Mouse (Mus musculus): ENCODE results near the gene Tnfsf13.

Tnfsf13 gene

DNA sequence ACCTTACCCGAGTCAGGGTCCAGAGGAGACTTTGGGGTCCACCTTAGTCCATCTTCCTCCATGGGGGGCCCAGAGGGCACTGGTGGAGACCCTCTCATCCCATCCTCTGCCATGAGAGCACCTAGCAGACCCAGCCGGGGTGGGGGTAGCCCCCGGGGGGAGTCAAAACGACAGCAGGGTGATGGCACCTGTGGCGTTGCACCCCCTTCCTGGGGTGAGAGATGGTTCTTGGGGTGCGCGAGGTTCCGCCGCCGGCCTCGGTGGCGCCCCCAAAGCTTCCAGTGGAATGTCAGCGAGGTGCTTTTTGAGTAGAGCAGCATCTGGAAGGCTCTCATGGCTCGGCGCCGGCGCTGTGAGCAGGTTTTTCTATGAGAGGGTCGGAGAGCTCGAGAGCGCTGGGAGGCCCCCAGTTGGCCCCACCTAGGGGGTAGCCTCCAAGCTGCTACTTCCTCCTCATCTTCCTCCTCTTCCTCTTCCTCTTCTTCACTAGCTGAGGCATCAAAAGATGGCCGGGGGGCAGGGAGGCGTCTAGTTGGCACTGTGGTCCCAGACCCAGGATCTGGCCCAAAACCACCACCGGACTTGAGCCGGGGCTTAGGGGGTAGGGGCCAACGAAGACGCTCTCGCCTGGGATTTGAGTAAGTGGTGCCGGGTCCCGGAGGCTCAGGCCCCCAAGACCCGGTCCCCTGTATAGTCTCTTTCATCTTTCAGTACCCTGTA is 5.3 kb downstream of the Tnfsf13 start:
- DNase-seq (ENCODE audit: low spot score), result no peak

GRCm38 (mm10) chr11:69679144-69679543 is 6.4 kb downstream of the Tnfsf13 start:
- no peak for DNase-seq (ENCODE audit: low spot score)

DNA sequence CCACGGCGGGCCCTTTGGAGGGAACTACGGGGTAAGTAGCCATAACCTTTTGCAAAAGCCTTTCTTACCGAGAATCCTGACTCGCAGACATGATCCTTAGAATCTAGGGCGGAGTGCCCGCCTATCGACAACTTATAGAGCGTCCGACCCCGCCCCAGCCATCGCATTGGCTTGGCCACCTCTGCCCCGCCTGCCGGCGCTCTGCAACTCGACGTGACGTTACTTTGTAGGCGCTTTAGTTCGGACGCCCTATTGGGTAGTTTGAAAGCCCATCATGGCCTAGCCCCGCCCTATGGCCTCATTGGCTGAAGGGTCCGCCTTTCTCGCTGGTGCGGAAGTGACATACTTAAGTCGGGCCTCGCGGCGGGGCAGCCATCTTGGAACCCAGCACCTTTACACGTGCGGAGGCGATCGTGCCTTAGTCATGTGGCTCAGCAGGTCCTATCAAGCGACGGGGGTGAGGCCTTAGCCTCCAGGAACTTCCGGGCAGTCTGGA is 13.3 kb downstream of the Tnfsf13 start, which contains the start of gene Eif4a1:
Eif4a1 (minus strand) TSS at position 213 of the 496 bp plus-strand sequence.
- DNase-seq (ENCODE audit: low spot score), result peak; percentile 99

GRCm38 (mm10) chr11:69671726-69672124 is 13.9 kb downstream of the Tnfsf13 start:
- DNase-seq (ENCODE audit: low spot score), result no peak

GRCm38 (mm10) chr11:69670786-69671725 is 14.5 kb downstream of the Tnfsf13 start:
- peak; percentile 92 for DNase-seq (ENCODE audit: low spot score)

GRCm38 (mm10) chr11:69666665-69667005 is 18.9 kb downstream of the Tnfsf13 start:
- DNase-seq (ENCODE audit: low spot score), result no peak

- no peak for DNase-seq (ENCODE audit: low spot score)
These were observed 19.5 kb downstream of the Tnfsf13 start, which contains the start of gene Cd68 for GRCm38 (mm10) chr11:69665961-69666664. Cd68 (minus strand) TSS chr11:69666153.

DNA sequence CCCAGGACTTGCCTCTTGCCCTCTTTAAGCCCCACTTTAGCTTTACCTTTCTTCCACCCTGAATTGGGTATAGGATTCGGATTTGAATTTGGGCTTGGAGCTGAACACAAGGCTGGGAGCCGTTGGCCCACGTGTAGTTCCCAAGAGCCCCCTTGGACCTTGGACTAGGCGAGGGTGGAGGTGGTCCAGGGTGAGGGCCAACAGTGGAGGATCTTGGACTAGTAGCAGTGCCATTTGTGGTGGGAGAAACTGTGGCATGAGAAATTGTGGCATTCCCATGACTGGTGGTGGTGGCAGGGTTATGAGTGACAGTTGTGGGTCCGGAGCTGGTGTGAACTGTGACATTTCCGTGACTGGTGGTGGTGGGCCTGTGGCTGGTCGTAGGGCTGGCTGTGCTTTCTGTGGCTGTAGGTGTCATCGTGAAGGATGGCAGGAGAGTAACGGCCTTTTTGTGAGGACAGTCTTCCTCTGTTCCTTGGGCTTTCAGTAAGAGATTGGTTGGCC is 20.1 kb downstream of the Tnfsf13 start:
- DNase-seq (ENCODE audit: low spot score), result no peak

DNA sequence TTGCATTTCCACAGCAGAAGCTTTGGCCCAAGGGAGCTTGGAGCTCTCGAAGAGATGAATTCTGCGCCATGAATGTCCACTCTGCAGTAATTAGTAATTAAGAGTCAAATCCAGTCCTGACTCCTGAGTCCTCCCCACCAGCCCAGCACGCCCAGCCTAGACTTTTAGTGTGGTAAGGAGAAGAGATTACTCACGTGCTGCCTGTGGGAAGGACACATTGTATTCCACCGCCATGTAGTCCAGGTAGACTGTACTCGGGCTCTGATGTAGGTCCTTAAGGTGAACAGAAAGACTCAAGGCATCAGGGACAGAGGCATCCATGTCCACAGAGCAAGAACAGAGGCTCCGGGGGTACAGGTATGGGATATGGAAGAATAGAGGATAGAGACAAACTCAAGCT is 20.7 kb downstream of the Tnfsf13 start:
- no peak for DNase-seq (ENCODE audit: low spot score)

- no peak for DNase-seq (ENCODE audit: low spot score)
These were observed 21.8 kb downstream of the Tnfsf13 start for GRCm38 (mm10) chr11:69663795-69664194.

DNA sequence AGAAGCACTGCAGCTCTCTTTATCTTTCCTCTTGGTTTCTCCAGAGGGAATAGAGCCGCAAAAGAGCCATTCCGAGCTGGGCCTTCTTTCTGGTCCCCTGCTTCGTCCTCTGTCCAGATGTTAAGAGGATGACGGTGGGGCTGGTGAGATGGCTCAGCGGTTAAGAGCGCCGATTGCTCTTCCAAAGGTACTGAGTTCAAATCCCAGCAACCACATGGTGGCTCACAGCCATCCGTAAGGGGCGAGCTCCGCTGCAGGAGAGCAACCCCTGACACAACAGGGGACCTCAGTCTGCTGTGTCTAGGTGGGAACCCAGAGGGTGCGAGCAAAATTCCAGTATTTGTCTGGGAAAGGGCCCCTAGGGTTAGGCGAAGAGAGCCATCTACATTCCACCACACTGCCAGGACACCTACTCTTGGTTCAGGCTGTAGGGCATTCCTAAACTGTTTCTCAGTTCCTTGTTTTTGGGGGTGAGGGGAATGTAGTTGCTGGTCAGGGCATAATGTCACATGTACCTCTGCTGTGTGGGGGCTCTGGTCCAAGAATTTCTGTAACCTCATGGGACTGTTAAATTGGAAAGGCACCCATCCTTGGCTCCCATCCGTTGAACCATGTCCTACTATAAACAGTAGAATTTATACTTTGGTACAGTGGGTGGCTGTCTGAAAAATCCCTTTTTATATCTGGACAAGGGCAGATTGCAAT is 22.5 kb downstream of the Tnfsf13 start:
- no peak for DNase-seq (ENCODE audit: low spot score)

GRCm38 (mm10) chr11:69662213-69662966 is 23.2 kb downstream of the Tnfsf13 start, which contains the start of gene Mpdu1:
Mpdu1 (minus strand) TSS chr11:69662642.
- peak; percentile 78 for DNase-seq (ENCODE audit: low spot score)

DNA sequence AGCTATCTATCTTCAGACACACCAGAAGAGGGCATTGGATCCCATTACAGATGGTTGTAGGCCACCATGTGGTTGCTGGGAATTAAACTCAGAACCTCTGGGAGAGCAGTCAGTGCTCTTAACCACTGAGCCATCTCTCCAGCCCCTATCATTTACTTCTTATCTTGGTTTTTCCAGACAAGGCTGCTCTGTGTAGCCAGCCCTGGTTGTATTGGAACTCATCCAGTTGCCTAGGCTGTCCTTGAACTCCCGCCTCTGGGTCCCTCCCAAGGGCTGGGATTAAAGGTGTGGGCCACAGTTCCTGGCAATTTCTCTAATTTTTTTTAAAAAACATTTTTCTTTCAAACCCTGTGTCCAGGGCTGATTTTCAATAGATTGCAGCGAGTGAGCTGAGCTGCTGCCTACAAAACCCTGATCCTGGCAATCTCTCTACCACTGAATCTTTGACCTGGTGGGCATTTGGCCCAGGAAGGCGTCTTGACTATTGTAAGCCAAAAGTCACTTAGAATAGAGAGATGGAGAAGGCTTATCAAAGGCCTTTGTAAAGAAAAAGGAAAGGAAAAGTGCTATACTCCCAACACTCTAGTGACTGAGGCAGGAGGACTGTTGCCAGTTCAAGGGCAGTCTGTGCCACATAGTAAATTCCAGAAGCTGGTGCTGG is 24.2 kb downstream of the Tnfsf13 start:
- DNase-seq (ENCODE audit: low spot score), result no peak

DNA sequence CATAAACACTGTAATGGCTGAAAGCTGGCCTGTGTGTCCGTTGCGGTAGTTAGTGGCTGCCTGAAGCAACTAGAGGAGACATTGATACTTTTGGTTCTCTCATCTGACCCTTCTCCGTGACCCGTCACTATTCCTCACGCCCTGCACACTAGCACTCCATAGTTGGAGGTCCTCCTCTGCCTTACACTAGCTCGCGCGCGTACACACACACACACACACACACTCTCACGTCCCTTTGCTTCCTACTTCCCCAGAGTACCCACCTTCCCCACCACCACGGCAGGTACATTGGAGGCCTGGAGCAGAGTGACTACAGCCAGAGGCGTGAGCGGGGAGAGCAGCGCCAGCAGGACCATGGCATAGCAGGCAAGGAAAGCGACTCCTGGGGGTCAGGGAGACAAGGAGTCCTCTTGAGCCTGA is 28.1 kb downstream of the Tnfsf13 start:
- no peak for DNase-seq (ENCODE audit: low spot score)

DNA sequence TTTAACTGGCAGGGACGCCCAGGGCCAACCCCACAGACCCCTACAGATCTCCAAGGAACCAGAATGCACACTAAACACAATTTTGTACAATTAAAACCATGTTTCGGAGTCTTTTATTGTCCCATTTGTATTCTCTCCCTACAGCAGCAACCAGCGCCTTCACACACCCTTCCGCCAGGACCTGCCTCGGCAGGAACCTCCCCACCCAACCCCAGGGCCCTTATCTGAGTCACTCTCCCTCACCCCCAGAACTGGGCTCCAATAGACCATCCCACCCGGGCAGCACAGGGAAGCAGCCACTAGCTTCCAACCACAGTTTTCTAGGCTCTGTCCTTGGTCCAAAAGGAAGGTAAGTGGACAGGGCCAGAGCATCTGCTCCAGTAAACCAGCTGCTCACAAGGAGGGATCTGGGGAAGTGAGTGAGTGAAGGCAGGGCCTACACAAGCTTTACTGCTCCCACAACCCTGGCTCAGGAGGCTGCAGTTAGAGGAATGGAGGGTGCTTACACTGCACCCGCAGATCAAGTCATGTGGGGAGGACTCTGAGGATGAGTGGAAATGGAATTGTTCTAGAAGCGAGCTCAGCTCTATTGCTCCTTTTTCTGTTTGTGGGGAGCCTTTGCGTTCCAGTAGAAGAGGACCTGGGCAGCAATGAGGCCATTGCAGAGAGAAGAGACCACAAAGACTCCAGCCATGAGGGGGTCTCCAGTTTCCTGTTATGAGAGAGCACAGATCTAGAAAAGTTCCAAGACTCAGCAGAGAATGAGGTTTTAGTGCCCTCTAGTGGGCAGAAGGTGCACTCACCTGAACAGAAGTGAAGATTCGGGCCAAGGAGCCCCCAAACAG is 28.7 kb downstream of the Tnfsf13 start:
- no peak for DNase-seq (ENCODE audit: low spot score)

DNA sequence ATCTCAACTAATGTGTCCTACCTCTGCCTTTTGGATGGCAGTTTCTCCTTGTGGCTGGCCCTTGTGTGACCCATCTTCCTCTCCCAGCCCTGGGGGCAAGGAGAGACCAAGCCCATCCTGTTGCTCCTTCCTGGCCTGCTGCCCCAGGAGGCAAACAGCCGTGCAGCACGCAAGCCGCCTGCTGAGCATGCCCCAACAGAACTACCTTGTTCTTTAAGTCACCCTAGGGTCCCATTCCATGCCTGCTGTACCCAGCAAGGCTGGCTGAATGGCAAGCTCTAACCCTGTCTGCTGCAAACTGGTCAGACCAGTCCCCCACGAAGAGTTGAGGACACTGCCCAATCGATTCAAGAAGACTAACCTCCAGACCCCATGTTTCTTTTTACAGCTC is 29.5 kb downstream of the Tnfsf13 start:
- DNase-seq (ENCODE audit: low spot score), result no peak

GRCm38 (mm10) chr11:69655264-69656064 is 30.1 kb downstream of the Tnfsf13 start, which contains the start of gene Sox15:
Sox15 (plus strand) TSS chr11:69655314.
- peak; percentile 56 for DNase-seq (ENCODE audit: low spot score)

DNA sequence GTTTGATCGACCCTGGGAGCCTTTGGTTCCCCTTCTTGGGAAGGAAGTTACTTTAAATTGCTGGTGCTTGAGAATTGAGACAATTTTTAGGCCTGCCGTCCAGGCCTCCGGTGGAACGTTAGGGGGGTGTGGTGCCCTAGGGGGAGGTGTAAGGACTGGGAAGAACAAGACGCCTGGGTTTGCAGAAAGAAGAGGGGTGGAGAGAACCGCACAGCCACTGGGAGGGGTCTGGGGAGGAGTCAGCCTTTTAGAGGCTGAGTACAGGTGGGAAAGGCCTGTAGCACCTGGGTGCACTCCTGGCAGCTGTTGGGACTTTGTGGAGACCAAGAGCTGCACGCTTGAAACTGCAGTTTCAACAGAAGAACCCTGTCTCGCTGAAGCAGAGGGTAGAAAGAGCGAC is 30.8 kb downstream of the Tnfsf13 start:
- no peak for DNase-seq (ENCODE audit: low spot score)

All from ovary, postnatal 14 days (tissue).